Mouse (Mus musculus): ENCODE measurements at regions not wholly inside any gene's neighbourhood (a gene's known extent, or its start where the extent isn't known, plus 50 kb on each side); places are given as distances from the start of the nearest gene placed in this dataset.

- peak in 1 of 2 experiments; percentile 1 for DNase-seq
Observed at GRCm38 (mm10) chr6:11404101-11404500, 503.2 kb downstream of the Ndufa4 start.

- no peak for DNase-seq
Observed at GRCm38 (mm10) chr6:11359088-11359487, 548.2 kb downstream of the Ndufa4 start.

GRCm38 (mm10) chr6:11353599-11353998, 553.7 kb downstream of the Ndufa4 start:
- no peak for DNase-seq

GRCm38 (mm10) chr6:11334137-11334536, 573.2 kb downstream of the Ndufa4 start:
- DNase-seq: no peak

GRCm38 (mm10) chr6:11313744-11314143, 593.6 kb downstream of the Ndufa4 start:
- DNase-seq: no peak

- DNase-seq: no peak
Observed at GRCm38 (mm10) chr6:11305979-11306534, 601.2 kb downstream of the Ndufa4 start.

- peak in 1 of 2 experiments; percentile 2 for DNase-seq
Observed at GRCm38 (mm10) chr6:11283990-11284389, 623.3 kb downstream of the Ndufa4 start.

GRCm38 (mm10) chr6:11275214-11275613, 632.1 kb downstream of the Ndufa4 start:
- DNase-seq: no peak
